Mouse (Mus musculus) cerebellum, postnatal 4 days (tissue): ENCODE measurements around the gene Eml5.

Source experiments
- DNase-seq, 2 experiments: peaks; one replicate each; pipeline ENCODE4 v3.0.0; 2022; ENCODE audit warnings: low spot score in 2 of 2, mixed read lengths in 1 of 2

The Eml5 gene

DNA sequence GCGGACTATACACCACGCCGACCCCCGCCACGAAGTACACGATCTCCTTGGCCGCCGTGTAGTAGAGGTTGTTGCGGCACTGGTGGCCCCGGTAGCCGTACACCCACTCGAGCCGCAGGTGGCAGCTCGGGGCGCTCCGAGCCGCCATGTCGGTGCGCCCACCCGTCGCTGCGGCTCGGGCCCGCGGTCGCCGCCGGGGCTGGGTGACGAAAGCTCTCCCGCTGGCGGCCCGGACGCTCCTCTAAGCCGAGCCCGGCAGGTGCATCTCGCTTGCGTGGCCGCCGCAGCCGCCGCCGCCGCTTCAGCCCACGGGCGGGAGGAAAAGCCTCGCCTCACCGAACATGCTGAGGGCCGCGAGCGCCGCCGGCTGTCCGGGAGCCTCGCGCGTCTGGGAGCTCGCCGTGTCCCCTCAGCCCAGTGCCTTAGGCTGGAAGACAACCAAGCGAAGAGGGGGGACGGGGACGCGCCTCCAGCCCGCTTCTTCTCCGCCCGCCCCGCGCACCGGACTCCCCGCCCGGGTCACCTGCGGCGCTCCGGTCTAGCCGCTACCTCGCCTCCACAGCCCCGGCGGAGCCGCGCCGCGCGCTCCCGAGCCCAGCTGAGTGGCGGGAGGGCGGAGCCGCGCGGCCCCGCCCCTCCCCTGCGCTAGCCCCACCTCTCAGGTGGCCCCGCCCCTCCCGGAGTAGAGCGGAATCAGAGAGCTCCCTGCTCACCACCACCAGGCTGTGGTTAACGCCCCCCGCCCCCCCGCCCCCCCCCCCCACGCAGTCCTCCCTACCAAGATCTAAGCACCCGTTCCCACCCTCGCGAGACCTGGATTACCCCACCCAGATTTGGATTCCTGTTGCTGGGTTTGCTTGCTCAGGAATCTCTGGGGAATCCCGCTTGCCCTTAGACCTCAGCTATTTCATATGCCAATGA is at the start of gene Eml5:
Gene Eml5, minus strand, starts transcription at position 604 of the 921 bp plus-strand sequence.
- DNase-seq = peak; percentile 61 to 87

- no peak for DNase-seq
Measured at GRCm38 (mm10) chr12:98932856-98933255, 31.6 kb upstream of the Eml5 start.

DNA sequence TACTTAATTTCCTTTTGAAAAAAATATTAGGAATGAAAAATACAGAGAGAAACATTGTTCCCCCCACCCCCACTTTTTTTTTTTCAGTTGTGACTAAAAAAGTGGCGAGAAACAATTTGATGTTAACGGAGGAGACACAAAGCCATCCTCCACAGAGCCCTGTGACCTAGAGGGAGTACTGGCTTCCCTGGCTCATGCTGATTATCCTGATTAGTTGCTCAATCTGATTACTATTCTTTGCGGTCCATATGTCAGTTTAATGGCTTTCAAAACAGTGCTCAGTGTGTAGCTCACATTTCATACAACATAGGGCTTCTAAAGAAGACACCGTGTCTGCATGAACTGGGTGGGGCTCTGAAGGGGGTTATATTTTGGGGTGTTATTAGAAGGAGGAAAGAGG is 31.2 kb upstream of the Eml5 start:
- DNase-seq = no peak

- no peak for DNase-seq
Measured at GRCm38 (mm10) chr12:98931174-98931573, 29.9 kb upstream of the Eml5 start.

GRCm38 (mm10) chr12:98920194-98920991 is 19.1 kb upstream of the Eml5 start, which contains the start of gene Ttc8:
Ttc8 (plus strand) TSS chr12:98920574.
- peak; percentile 76 to 82 for DNase-seq

DNA sequence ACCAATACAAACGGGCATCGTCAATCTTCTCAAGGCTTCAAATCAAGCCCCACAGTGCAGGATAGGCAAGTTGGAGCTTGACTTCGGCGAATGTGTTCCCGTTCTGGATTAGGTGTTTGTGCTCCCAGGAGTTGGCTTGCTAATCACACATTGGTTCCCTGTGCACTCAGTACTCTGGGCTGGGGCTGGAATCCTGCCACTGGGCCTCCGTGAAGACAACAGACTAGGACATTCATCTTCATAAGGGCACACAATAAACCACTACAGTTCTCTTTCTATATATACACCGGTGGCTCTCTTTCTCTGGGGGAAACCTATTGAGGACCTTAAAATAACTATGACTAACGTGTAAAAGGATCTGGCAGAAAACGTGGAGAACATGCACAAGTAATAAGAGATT is 8.8 kb upstream of the Eml5 start:
- DNase-seq = no peak

DNA sequence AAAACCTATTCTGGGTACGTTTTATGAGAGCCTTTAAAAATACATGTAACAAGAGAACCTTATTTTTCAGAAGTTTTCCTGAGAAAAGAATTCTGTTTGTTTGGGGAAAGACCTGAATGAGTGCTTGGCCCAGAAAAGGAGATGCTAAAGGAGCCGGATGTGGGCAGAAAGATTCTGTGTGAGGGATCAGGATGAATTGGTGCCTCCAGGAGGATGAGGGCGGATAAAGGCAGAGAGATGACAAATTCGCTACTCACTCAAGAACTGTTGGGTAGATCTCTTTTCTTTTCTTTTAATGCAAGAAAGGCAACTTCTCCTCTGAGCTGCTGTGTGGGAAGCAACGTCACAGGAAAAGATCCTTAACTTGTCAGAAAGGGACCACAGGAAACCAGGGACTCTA is 4.2 kb upstream of the Eml5 start:
- DNase-seq = no peak

DNA sequence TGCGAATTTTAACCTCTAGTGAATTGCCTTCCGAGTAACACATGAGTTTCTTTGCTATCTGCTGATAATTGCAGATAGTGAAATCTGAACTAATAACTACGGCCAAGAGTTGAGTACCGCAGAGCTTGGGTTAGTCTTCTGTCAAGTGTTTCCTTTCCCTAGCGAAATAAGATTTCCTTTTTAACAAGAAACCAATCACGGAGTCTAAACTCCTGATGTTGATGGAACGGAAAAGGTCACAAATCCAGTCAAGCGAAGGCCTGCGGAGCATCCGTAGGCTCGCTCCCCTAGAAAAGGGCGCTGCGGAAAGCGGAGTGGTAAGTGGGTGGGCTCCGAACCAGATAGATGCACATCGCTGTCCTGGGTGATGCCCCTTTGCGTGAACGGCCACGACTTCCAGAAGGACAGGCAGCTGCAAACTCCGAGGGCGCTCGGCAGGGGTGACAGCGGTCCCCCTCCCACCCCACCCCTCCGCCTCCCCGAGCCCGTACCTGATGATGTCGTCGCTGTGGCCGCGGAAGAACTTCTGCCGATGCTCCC is 873 bp downstream of the Eml5 start:
- DNase-seq = no peak

DNA sequence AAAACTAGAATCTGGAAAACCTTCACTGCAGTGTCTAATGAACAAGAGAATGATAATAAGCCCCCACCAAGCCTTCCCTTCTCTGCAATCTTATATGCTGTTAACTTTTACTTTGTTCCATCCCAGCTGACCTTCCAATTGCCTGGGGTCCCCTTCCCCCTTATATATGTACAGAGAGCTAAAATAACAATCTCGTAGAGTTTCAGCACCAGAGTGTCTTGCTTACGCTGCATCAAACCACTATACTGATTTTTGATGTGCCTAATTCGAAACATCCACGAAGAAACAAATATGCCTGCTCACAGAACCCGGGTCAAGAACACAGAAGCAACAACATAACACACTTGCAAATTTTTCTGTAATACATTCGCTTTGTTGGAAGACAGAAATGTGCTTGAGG is 1.6 kb downstream of the Eml5 start:
- DNase-seq = no peak

GRCm38 (mm10) chr12:98896761-98897160 is 4.5 kb downstream of the Eml5 start:
- no peak for DNase-seq

DNA sequence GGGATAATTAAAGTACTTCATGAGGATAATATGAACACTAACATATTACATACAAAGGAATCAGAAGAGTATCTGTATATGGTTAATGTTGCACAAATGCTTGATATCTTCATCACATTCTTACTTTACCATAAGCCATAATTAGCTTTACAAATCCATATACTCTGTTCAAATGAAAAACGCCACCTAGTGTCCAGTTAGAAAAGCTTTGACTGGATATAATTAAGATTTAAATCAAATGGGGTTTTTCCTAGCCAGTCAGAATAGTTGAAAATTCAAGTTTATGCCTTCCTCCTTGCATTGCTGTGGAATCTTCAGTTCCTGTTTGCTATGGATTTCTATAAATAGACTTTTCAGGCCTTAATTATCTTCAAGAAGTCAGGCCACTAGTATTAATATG is 16.8 kb downstream of the Eml5 start:
- DNase-seq = no peak

- no peak for DNase-seq
Measured at GRCm38 (mm10) chr12:98881796-98882195, 19.5 kb downstream of the Eml5 start.

DNA sequence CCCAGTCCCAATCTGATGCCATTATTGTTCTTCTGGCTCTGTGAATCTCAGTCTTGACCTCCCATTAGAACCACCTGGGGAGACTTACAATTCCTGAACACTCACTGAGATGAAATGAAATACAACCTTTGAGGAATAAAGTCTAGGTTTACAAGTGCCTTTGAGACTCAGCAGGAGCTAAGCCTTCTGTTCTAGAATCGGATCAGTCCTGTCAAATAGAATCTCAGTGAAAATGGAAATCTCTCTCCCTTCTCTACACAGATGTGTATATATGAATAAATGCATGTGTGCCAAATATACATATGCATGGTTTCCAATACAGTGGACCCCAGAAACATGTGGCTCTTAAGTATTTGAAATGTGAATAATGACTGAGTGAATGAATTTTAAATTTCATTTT is 22.6 kb downstream of the Eml5 start:
- no peak for DNase-seq

DNA sequence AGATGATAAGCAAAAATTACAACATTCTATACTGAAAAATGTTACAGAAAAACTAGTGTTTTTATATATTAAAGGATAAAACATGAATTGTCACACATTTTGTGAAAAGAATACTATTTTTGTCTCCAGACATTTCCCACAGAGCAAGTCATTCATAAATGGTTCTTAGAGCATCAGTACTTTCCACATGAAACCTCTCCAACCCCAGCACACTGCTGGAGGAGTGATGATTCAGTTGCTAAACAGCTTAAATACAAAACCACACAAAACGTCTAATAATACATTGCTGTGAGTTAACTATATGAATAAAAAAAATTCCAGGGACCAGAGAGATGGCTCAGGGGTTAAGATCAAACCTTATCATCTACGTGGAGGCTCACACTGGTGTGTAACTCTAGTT is 26.1 kb downstream of the Eml5 start:
- no peak for DNase-seq

- DNase-seq = no peak
Measured at GRCm38 (mm10) chr12:98872836-98873235, 28.4 kb downstream of the Eml5 start.

GRCm38 (mm10) chr12:98863436-98863835 is 37.8 kb downstream of the Eml5 start:
- no peak for DNase-seq

GRCm38 (mm10) chr12:98860316-98860715 is 41.0 kb downstream of the Eml5 start:
- no peak for DNase-seq

DNA sequence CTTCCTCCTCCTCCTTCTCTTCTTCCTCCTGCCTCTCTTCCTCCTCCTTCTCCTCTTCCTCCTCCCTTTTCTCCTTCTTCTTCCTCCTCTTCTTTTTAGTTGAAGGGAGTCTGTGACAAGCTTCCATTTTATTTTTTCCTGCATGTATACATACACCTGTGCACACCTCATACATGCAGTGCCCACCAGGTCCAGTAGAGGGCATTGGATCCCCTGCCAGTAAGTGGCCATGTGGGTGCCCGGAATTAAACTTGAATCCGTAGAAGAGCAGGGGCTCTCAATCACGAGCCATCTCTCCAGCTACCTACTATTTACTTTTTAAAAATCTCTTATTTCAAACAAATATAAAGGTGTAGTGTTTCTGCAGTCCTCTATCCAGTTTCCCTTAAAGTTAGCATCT is 50.5 kb downstream of the Eml5 start:
- peak; percentile 28 to 55 for DNase-seq

- DNase-seq = no peak
Measured at GRCm38 (mm10) chr12:98844774-98845173, 56.5 kb downstream of the Eml5 start.

GRCm38 (mm10) chr12:98840135-98840534 is 61.1 kb downstream of the Eml5 start:
- no peak for DNase-seq

- no peak for DNase-seq
Measured at GRCm38 (mm10) chr12:98837940-98838339, 63.3 kb downstream of the Eml5 start.

DNA sequence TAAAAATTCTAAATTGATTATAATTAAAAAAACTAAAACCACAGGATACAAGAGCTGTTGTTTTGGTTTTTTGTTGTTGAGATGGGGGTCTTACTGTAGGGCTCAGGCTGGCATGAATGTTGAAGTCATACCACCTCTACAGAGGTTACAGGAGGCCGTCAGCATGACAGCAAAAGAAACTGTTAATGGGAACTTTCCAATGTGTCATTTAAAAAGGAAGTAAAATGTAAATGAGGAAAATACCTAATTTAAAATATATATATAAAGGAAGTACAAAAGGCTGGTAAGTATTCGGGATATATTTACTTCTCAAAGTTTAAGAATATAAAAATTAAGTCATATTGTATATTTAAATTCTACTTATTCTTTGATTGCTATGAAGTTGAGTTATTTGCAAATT is 65.8 kb downstream of the Eml5 start:
- DNase-seq = no peak
